Mouse (Mus musculus) stomach, embryonic 16.5 days (tissue): Measurements from ENCODE around the gene Mei1. TPM values are rescaled to one million over a fixed set of nuclear protein-coding genes. Genes with fewer than 3 reads are reported as not detected.

Experiments used
- ATAC-seq: fragments of 200-750 bp; cut with Nextera tagmentation; 2 replicates; pipeline ENCODE4 v1.8.0; 2017; ENCODE audit warnings: moderate number of reproducible peaks, moderate TSS enrichment; ENCODE audit not compliant: insufficient read depth, low FRiP score
- H3K27ac ChIP-seq: fragments of 300-500 bp; sonication (generic); 2 replicates; pipeline ENCODE4 v1.5.1; 2014; ENCODE audit warnings: low read length
- H3K27me3 ChIP-seq: fragments of 300-500 bp; sonication (generic); 2 replicates; pipeline ENCODE4 v1.6.1; 2014; ENCODE audit warnings: low read length, control low read depth, mixed read lengths; ENCODE audit not compliant: control insufficient read depth, insufficient read depth
- H3K36me3 ChIP-seq: fragments of 300-500 bp; sonication (generic); 2 replicates; pipeline ENCODE4 v1.6.1; 2014; ENCODE audit warnings: low read length; ENCODE audit not compliant: control insufficient read depth, insufficient read depth
- H3K4me1 ChIP-seq: fragments of 300-500 bp; sonication (generic); 2 replicates; pipeline ENCODE4 v1.6.1; 2014; ENCODE audit warnings: low read length, control low read depth, mixed read lengths; ENCODE audit not compliant: control insufficient read depth, insufficient read depth
- H3K4me2 ChIP-seq: fragments of 300-500 bp; sonication (generic); 2 replicates; pipeline ENCODE4 v1.6.1; 2014; ENCODE audit warnings: low read depth, low read length, mixed read lengths
- H3K4me3 ChIP-seq: fragments of 300-500 bp; sonication (generic); replicated peaks from 2 replicates; pipeline ENCODE4 v1.5.1; 2014; ENCODE audit warnings: mild to moderate bottlenecking, low read length
- H3K9ac ChIP-seq: fragments of 300-500 bp; sonication (generic); 2 replicates; pipeline ENCODE4 v1.6.1; 2014; ENCODE audit warnings: low read length
- H3K9me3 ChIP-seq: fragments of 300-500 bp; sonication (generic); replicated peaks from 2 replicates; pipeline ENCODE4 v1.6.1; 2016; ENCODE audit warnings: low read length, control low read depth; ENCODE audit not compliant: control insufficient read depth
- WGBS: fragments of 180-500 bp; shearing (Covaris S2); extraction: QIAGEN DNeasy Blood & Tissue Kit; methylation state at CpG from one replicate; pipeline ENCODE4 v1.1.7; 2014; 5-methylcytosine and 5-hydroxymethylcytosine counted together
- polyA plus RNA-seq: library from polyadenylated mRNA; unstranded; fragments of >200 nt; fragmentation: Nextera tagmentation; extraction: Ambion mirVana; gene quantifications from 2 replicates; pipeline ENCODE4 v1.2.1, GENCODE M21; 2015

The Mei1 gene
- polyA plus RNA-seq, 1 experiment from 2014 or later, result 0.03 TPM

GRCm38 (mm10) chr15:82145408-82145807 lies 75.6 kb downstream of the Mei1 start:
- Histone ChIP-seq H3K4me1 (peaks cover 27% of the 10 kb centered on the region), H3K27ac (peak overlapping the region; percentile 95), H3K4me3 (no peak overlapping the region), H3K9me3 (no peaks in the 10 kb centered on the region), H3K9ac (no peak overlapping the region; the same call in 1 of the 2 replicates), H3K4me2 (no peak overlapping the region), H3K27me3 (no peaks in the 10 kb centered on the region), H3K36me3 (peaks cover 4% of the 10 kb centered on the region; the same call in 1 of the 2 replicates)
- ATAC-seq, result no peak
- WGBS, result 25% methylated on average over 2 of the region's 2 CpGs

DNA sequence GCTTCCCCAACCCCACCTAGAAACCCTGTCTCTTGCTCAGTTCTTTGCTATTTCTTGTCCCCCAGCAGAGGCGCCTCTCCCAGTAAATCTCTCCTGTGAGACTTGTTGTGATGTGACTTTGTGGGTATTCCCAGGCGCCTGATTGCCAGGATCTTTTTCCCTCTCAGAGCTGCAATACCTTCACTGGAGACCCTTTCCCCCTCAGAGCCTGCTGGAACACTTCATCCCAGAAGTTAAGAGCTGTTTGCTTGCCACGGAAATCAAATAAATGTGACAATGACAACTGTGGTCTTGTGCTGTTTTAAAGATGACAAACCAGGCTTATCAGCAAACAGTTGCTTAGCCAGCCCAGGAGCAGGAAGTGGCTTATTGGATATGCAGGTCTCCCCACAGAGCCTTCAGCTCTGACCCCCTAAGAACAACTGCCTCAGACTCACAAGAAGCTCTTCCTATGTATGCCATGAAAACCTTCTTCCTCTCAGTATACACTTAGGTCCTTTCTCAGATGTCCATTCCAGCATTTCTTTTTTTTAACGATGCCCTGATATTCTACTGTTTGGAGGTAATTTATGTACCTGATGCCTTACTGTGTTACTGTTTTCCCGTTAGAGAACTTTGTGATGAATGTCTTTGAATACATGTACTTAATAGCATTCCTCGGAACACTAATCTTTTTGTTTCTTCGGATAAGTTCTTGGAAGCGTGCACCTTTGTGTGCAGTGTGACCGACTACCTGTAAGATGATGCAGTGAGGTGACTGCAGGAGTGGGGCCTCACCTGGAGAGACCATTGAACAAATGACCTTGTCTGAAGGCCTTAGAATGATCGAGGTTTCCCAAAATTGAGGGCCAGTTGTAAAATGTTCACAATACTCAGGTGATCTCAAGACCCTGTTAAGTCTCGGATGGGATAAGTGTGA lies 76.3 kb downstream of the Mei1 start:
- 7% methylated on average over 11 of the region's 11 CpGs for WGBS
- peak overlapping the region; percentile 49 for H3K4me2 ChIP-seq
- no peaks in the 10 kb centered on the region for H3K27me3 ChIP-seq
- peak overlapping the region; percentile 55 for H3K9ac ChIP-seq
- no peaks in the 10 kb centered on the region for H3K9me3 ChIP-seq
- ATAC-seq, result no peak
- peaks cover 29% of the 10 kb centered on the region for H3K4me1 ChIP-seq
- peak overlapping the region; percentile 86 for H3K4me3 ChIP-seq
- H3K27ac ChIP-seq, result peak overlapping the region; percentile 95
- H3K36me3 ChIP-seq, result peaks cover under 1% of the 10 kb centered on the region; the same call in 1 of the 2 replicates

GRCm38 (mm10) chr15:82146770-82147610 lies 77.2 kb downstream of the Mei1 start, which contains the start of gene Srebf2:
Gene Srebf2, plus strand, starts transcription at chr15:82147181.
- H3K36me3 ChIP-seq, result no peaks in the 10 kb centered on the region
- WGBS, result under 1% methylated on average over 76 of the region's 79 CpGs
- H3K4me1 ChIP-seq, result peaks cover 30% of the 10 kb centered on the region
- H3K9ac ChIP-seq, result peak within 1 kb of the TSS; percentile 93
- H3K27me3 ChIP-seq, result no peaks in the 10 kb centered on the region
- H3K27ac ChIP-seq, result peak within 1 kb of the TSS; percentile 95
- no peaks in the 10 kb centered on the region for H3K9me3 ChIP-seq
- H3K4me3 ChIP-seq, result peak within 1 kb of the TSS; percentile 86
- peak within 1 kb of the TSS; percentile 84 for H3K4me2 ChIP-seq
- ATAC-seq, result peak; percentile 97

- H3K9ac ChIP-seq, result peak overlapping the region; percentile 93
- H3K4me3 ChIP-seq, result peak overlapping the region; percentile 86
- 0% methylated on average over 36 of the region's 50 CpGs for WGBS
- no peak for ATAC-seq
- H3K27me3 ChIP-seq, result no peaks in the 10 kb centered on the region
- peak overlapping the region; percentile 94 for H3K27ac ChIP-seq
- H3K4me1 ChIP-seq, result peaks cover 34% of the 10 kb centered on the region
- H3K9me3 ChIP-seq, result no peaks in the 10 kb centered on the region
- no peaks in the 10 kb centered on the region for H3K36me3 ChIP-seq
- H3K4me2 ChIP-seq, result peak overlapping the region; percentile 84
Observed at GRCm38 (mm10) chr15:82147611-82148111, 77.9 kb downstream of the Mei1 start.

DNA sequence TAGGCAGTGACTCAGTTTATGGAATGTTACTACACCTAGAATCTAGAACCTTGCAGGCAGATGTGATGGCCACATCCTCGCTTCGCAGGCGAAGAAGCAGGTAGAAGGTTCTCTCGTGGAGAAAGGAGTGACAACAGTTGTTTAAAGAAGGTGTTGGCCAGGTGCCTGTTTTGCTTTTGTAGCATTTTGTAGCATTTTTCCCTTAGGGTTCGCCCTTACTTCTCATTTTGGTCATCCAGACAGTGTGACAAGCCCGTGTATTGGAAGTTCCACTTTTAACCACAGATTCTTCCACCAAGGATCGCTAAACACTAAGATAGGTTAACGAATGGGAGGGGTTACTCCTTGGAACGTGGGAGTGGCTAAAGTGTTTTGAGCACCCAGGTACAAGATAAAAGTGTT lies 78.7 kb downstream of the Mei1 start:
- Histone ChIP-seq H3K4me1 (peaks cover 37% of the 10 kb centered on the region), H3K9me3 (no peaks in the 10 kb centered on the region), H3K36me3 (no peaks in the 10 kb centered on the region), H3K27ac (peak overlapping the region; percentile 94), H3K9ac (peak overlapping the region; percentile 93), H3K4me2 (peak overlapping the region; percentile 84), H3K4me3 (peak overlapping the region; percentile 86), H3K27me3 (no peaks in the 10 kb centered on the region)
- no peak for ATAC-seq
- WGBS, result 16% methylated on average over 9 of the region's 9 CpGs

- H3K4me3 ChIP-seq, result no peak overlapping the region
- no peak overlapping the region for H3K9ac ChIP-seq
- H3K4me1 ChIP-seq, result peaks cover 45% of the 10 kb centered on the region
- H3K27me3 ChIP-seq, result no peaks in the 10 kb centered on the region
- H3K4me2 ChIP-seq, result no peak overlapping the region
- no peaks in the 10 kb centered on the region for H3K36me3 ChIP-seq
- H3K9me3 ChIP-seq, result no peaks in the 10 kb centered on the region
- no peak overlapping the region for H3K27ac ChIP-seq
- ATAC-seq, result no peak
Observed at GRCm38 (mm10) chr15:82150042-82150441, 80.2 kb downstream of the Mei1 start.

DNA sequence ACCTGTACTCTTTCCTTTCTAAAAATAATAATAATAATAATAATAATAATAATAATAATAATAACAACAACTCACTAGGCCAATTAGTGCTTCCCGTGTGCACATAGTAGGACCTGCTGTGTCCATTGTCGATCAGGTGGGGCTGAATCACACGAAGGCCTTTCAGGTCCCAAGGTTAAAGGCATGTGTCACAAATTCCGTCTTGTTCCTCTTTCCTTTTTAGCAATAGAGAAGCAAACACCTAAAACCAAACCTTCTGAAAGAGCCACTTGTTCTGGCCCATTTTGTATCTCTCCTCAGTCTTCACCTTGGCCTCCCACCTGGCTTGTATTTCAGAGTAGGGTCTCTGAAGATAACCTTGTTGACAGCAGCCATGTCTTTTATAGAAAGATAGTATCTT lies 81.4 kb downstream of the Mei1 start:
- H3K27ac ChIP-seq, result no peak overlapping the region
- no peaks in the 10 kb centered on the region for H3K9me3 ChIP-seq
- H3K4me1 ChIP-seq, result peaks cover 37% of the 10 kb centered on the region
- H3K4me2 ChIP-seq, result no peak overlapping the region
- no peaks in the 10 kb centered on the region for H3K27me3 ChIP-seq
- H3K36me3 ChIP-seq, result no peaks in the 10 kb centered on the region
- 87% methylated on average over 4 of the region's 4 CpGs for WGBS
- no peak overlapping the region for H3K4me3 ChIP-seq
- ATAC-seq, result no peak
- no peak overlapping the region for H3K9ac ChIP-seq

DNA sequence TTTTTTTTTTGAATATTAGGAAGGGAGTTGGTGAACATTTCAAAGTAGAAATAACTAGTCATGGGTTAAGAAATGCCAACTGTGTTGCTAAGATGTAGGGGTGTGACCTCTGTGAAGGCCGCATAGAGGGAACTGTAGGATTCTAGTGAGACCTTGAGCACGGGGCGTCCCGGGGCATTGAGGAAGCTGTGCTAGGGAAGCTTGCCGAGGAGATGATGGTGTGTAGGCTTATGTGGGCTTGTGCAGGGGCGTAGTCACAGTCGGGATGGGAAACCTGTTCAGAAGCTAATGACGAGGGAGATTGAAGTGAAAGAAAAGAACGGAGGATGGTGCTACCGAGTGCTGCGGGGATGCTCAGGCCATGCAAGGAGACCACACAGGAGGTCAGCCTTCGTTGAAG lies 82.2 kb downstream of the Mei1 start:
- no peaks in the 10 kb centered on the region for H3K9me3 ChIP-seq
- 0 out of 2 replicates have a peak overlapping the region, but pooled peaks have one; percentile 8 for H3K4me3 ChIP-seq
- peak overlapping the region; percentile 29 for H3K4me2 ChIP-seq
- ATAC-seq, result no peak
- H3K36me3 ChIP-seq, result no peaks in the 10 kb centered on the region
- no peaks in the 10 kb centered on the region for H3K27me3 ChIP-seq
- H3K27ac ChIP-seq, result peak overlapping the region; percentile 57
- WGBS, result 73% methylated on average over 12 of the region's 12 CpGs
- H3K9ac ChIP-seq, result no peak overlapping the region
- H3K4me1 ChIP-seq, result peaks cover 33% of the 10 kb centered on the region
